Mouse (Mus musculus) retina, postnatal 1 day (tissue): ENCODE results near the gene Gm10251.
"Not testable (repeated sequence)": the region's sequence is repeated elsewhere in the genome, so short reads cannot be mapped to it uniquely, and the experiment has no call there.

ENCODE experiments used
- DNase-seq: peaks from one replicate; pipeline ENCODE4 v3.0.0-alpha.2; 2012

Gene Gm10251

DNA sequence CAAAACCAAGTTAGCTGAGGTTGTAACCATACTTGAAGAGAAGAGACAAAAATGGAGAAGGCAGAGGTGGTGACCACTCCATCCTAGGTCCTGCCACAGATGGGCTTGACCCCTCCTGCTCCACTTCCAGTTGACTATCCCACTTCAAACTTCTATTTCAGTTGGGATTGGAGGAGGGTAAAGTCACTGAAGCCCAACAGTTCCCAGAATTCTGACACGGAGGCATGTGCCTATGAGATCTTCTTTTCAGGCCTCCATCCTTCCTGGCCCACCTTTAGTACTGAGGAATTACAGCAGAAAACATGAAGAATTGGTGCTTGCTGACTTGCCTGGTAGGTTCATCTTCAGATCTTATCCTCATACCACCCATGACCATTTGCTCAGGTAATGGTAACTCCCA lies at the start of gene Gm10251:
Gm10251 (minus strand) TSS at position 101 of the 400 bp plus-strand sequence.
- not testable (repeated sequence) for DNase-seq

GRCm38 (mm10) chr14:6720151-6720550 lies 36.2 kb upstream of the Gm10251 start, which contains the start of gene Gm8050:
TSS of gene Gm8050 (minus strand) at chr14:6720251.
- DNase-seq, result not testable (repeated sequence)

DNA sequence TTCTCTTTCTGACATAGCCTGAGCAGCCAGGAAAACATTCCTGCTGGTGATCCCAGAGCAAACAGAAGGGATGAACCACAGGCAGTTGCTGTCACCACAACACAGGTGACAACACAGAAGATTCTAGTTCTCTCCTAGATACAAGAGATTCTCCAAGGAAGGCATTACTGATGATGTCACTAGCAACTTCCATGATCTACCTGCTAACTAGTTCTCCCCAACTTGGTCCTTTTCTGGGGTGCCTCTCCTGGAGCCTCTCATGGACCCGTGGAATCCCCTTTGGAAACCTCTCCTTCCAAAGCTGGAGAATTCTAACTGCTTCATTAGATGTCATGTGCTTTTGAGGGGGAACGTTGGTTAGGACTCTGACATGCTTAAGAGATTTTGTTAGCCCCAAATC lies 61.7 kb downstream of the Gm10251 start, which contains the start of gene Gm3460:
Gm3460 (minus strand) TSS at position 101 of the 400 bp plus-strand sequence.
- not testable (repeated sequence) for DNase-seq

DNA sequence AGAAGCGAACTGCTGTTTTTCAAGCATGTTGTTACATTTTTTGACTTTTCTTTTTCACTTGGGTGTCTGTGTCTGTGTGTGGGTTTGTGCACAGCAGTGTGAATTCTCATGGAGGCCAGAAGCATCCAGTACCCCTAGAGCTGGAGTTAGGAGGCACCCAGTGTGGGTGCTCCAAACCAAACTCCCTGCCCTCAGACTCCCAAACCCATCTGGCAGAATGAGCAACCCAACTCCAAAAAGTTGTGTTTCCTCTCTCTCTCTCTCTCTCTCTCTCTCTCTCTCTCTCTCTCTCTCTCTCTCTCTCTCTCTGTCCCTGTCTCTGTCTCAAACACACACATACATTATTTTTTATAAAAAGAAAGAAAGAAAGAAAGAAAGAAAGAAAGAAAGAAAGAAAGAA lies 77.5 kb downstream of the Gm10251 start:
- DNase-seq, result not testable (repeated sequence)

GRCm38 (mm10) chr14:6605004-6605403 lies 79.0 kb downstream of the Gm10251 start:
- DNase-seq, result peak; percentile 77

- peak; percentile 16 for DNase-seq
Measured at GRCm38 (mm10) chr14:6604551-6604950, 79.4 kb downstream of the Gm10251 start.

- DNase-seq, result not testable (repeated sequence)
Measured at GRCm38 (mm10) chr14:6590513-6590912, 93.5 kb downstream of the Gm10251 start, which contains the start of gene Gm3629. TSS of gene Gm3629 (minus strand) at chr14:6590613.
